Mouse (Mus musculus): ENCODE data around the gene Gm42878. TPM values are rescaled to one million over a fixed set of nuclear protein-coding genes. Genes with fewer than 3 reads are reported as not detected.
"Not testable (repeated sequence)": the region's sequence is repeated elsewhere in the genome, so short reads cannot be mapped to it uniquely, and the experiment has no call there.

The Gm42878 gene
- polyA plus RNA-seq, 1 experiment: 0.28 TPM

GRCm38 (mm10) chr5:121541235-121541634 lies 4.0 kb downstream of the Gm42878 start:
- no peak for DNase-seq
- Histone ChIP-seq H3K4me3 (replicated peaks; ENCODE audit: extremely low read depth, low read depth, low read length) (no peak overlapping the region), H3K4me1 (ENCODE audit: control insufficient read depth, insufficient read depth, low read length) (peaks cover 10% of the 10 kb centered on the region; the same call in 1 of the 2 replicates)
- 66% methylated on average over 7 of the region's 7 CpGs for WGBS
- no peak for TF ChIP-seq CTCF (IDR thresholded peaks at IDR 0.05; ENCODE audit: insufficient read depth, low read length)
- TF ChIP-seq POLR2A (IDR thresholded peaks at IDR 0.05; ENCODE audit: borderline replicate concordance, extremely low read depth, low read depth, low read length): no peak

GRCm38 (mm10) chr5:121540066-121540465 lies 5.2 kb downstream of the Gm42878 start:
- 83% methylated on average over 5 of the region's 5 CpGs for WGBS
- H3K4me1 ChIP-seq (ENCODE audit: control insufficient read depth, insufficient read depth, low read length): peaks cover 10% of the 10 kb centered on the region; the same call in 1 of the 2 replicates
- no peak for TF ChIP-seq CTCF (IDR thresholded peaks at IDR 0.05; ENCODE audit: insufficient read depth, low read length)
- no peak for TF ChIP-seq POLR2A (IDR thresholded peaks at IDR 0.05; ENCODE audit: borderline replicate concordance, extremely low read depth, low read depth, low read length)

GRCm38 (mm10) chr5:121537588-121537987 lies 7.7 kb downstream of the Gm42878 start:
- 87% methylated on average over 2 of the region's 2 CpGs for WGBS
- Histone ChIP-seq H3K4me1 (ENCODE audit: control insufficient read depth, insufficient read depth, low read length) (peaks cover 3% of the 10 kb centered on the region; the same call in 1 of the 2 replicates), H3K4me3 (replicated peaks; ENCODE audit: extremely low read depth, low read depth, low read length) (no peak overlapping the region)
- TF ChIP-seq POLR2A (IDR thresholded peaks at IDR 0.05; ENCODE audit: borderline replicate concordance, extremely low read depth, low read depth, low read length) (no peak), CTCF (IDR thresholded peaks at IDR 0.05; ENCODE audit: insufficient read depth, low read length) (no peak)
- no peak for DNase-seq

More at GRCm38 (mm10) chr5:121540066-121540465, 5.2 kb downstream of the Gm42878 start:
- DNase-seq: no peak
- H3K4me3 ChIP-seq (replicated peaks; ENCODE audit: extremely low read depth, low read depth, low read length): no peak overlapping the region

- TF ChIP-seq POLR2A (IDR thresholded peaks at IDR 0.05; ENCODE audit: borderline replicate concordance, extremely low read depth, low read depth, low read length) (no peak), CTCF (IDR thresholded peaks at IDR 0.05; ENCODE audit: insufficient read depth, low read length) (no peak)
- 60% methylated on average over 7 of the region's 7 CpGs for WGBS
- no peak for DNase-seq
- H3K4me1 ChIP-seq (ENCODE audit: control insufficient read depth, insufficient read depth, low read length): peaks cover under 1% of the 10 kb centered on the region; the same call in 1 of the 2 replicates
- H3K4me3 ChIP-seq (replicated peaks; ENCODE audit: extremely low read depth, low read depth, low read length): no peak overlapping the region
These were observed 8.2 kb downstream of the Gm42878 start for GRCm38 (mm10) chr5:121536921-121537555.

- H3K4me3 ChIP-seq (replicated peaks; ENCODE audit: extremely low read depth, low read depth, low read length): no peak overlapping the region
- no peaks in the 10 kb centered on the region for H3K4me1 ChIP-seq (ENCODE audit: control insufficient read depth, insufficient read depth, low read length)
- no peak for TF ChIP-seq CTCF (IDR thresholded peaks at IDR 0.05; ENCODE audit: insufficient read depth, low read length)
- no peak for TF ChIP-seq POLR2A (IDR thresholded peaks at IDR 0.05; ENCODE audit: borderline replicate concordance, extremely low read depth, low read depth, low read length)
- WGBS: 74% methylated on average over 3 of the region's 3 CpGs
- DNase-seq: no peak
These were observed 10.2 kb downstream of the Gm42878 start for GRCm38 (mm10) chr5:121535116-121535515.

- TF ChIP-seq CTCF (IDR thresholded peaks at IDR 0.05; ENCODE audit: insufficient read depth, low read length) (peak; percentile 30), POLR2A (IDR thresholded peaks at IDR 0.05; ENCODE audit: borderline replicate concordance, extremely low read depth, low read depth, low read length) (no peak)
- 87% methylated on average over 5 of the region's 5 CpGs for WGBS
- H3K4me3 ChIP-seq (replicated peaks; ENCODE audit: extremely low read depth, low read depth, low read length): no peak overlapping the region
- H3K4me1 ChIP-seq (ENCODE audit: control insufficient read depth, insufficient read depth, low read length): no peaks in the 10 kb centered on the region
- DNase-seq: no peak
These were observed 10.8 kb downstream of the Gm42878 start for GRCm38 (mm10) chr5:121534521-121534920.

- no peaks in the 10 kb centered on the region for H3K4me1 ChIP-seq (ENCODE audit: control insufficient read depth, insufficient read depth, low read length)
- WGBS: 77% methylated on average over 8 of the region's 8 CpGs
- no peak overlapping the region for H3K4me3 ChIP-seq (replicated peaks; ENCODE audit: extremely low read depth, low read depth, low read length)
- TF ChIP-seq CTCF (IDR thresholded peaks at IDR 0.05; ENCODE audit: insufficient read depth, low read length) (no peak), POLR2A (IDR thresholded peaks at IDR 0.05; ENCODE audit: borderline replicate concordance, extremely low read depth, low read depth, low read length) (no peak)
- DNase-seq: no peak
These were observed 18.3 kb downstream of the Gm42878 start for GRCm38 (mm10) chr5:121526961-121527360.

- TF ChIP-seq POLR2A (IDR thresholded peaks at IDR 0.05; ENCODE audit: borderline replicate concordance, extremely low read depth, low read depth, low read length): no peak
- TF ChIP-seq CTCF (IDR thresholded peaks at IDR 0.05; ENCODE audit: insufficient read depth, low read length): no peak
- H3K4me1 ChIP-seq (ENCODE audit: control insufficient read depth, insufficient read depth, low read length): no peaks in the 10 kb centered on the region
- WGBS: 83% methylated on average over 7 of the region's 7 CpGs
- H3K4me3 ChIP-seq (replicated peaks; ENCODE audit: extremely low read depth, low read depth, low read length): no peak overlapping the region
- no peak for DNase-seq
These were observed 18.8 kb downstream of the Gm42878 start for GRCm38 (mm10) chr5:121526526-121526925.

GRCm38 (mm10) chr5:121525774-121526450 lies 19.4 kb downstream of the Gm42878 start:
- no peak for TF ChIP-seq CTCF (IDR thresholded peaks at IDR 0.05; ENCODE audit: insufficient read depth, low read length)
- TF ChIP-seq POLR2A (IDR thresholded peaks at IDR 0.05; ENCODE audit: borderline replicate concordance, extremely low read depth, low read depth, low read length): no peak
- Histone ChIP-seq H3K4me3 (replicated peaks; ENCODE audit: extremely low read depth, low read depth, low read length) (no peak overlapping the region), H3K4me1 (ENCODE audit: control insufficient read depth, insufficient read depth, low read length) (no peaks in the 10 kb centered on the region)
- WGBS: 77% methylated on average over 14 of the region's 14 CpGs
- DNase-seq: no peak

- H3K4me1 ChIP-seq (ENCODE audit: control insufficient read depth, insufficient read depth, low read length); DNase-seq; H3K4me3 ChIP-seq (replicated peaks; ENCODE audit: extremely low read depth, low read depth, low read length): not testable (repeated sequence)
- 80% methylated on average over 11 of the region's 17 CpGs for WGBS
These were observed 25.5 kb downstream of the Gm42878 start for GRCm38 (mm10) chr5:121519758-121520157.

Measured in lung, adult 2 months (tissue).